Mouse (Mus musculus) liver, embryonic 14.5 days (tissue): ENCODE measurements around the gene Macf1.

ENCODE experiments used
- CTCF ChIP-seq: IDR thresholded peaks from 2 replicates; pipeline ENCODE4 v1.5.1; 2016; ENCODE audit warnings: antibody characterized with exemption, low read depth, control low read depth
- EP300 ChIP-seq: IDR thresholded peaks from 2 replicates; pipeline ENCODE4 v1.6.1; 2016; ENCODE audit warnings: antibody characterized with exemption, low read depth

DNA sequence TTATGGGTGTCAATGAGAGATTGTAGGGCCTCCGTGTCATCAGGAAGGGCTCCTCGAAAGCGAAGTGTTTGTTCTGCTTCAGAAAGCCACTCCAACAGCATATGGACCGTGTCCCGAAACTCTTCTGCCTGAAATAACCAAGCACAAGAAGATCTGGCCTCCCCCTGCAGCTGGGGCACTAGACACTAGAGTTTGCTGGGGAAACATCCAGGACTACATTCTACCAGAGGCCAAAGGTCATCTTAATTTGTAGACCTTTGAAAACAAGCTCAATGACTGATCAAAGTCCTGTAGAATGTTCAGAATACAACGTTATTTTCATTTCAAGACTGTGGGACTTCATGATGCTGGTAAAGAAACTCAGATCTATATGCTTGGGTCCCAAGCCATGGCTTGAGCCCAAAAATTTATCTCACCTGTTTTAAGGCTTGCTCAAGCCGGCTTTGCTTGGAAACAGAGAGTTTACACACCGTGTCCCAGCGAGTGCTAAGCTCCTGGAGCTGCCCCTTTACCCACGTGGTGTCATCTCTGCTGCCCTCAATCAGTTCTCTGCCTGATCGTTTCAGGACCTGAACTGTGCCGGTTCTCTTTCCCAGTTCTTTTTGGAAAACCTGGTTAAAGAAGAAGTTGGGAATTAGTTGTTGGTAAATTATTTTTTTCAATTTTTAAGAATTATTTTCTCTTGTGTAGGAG lies 309.7 kb downstream of the Macf1 start:
- TF ChIP-seq CTCF (no peak), EP300 (no peak)
